Mouse (Mus musculus) cortical plate, adult 2 months (tissue): Measurements from ENCODE around the gene Plpp7. TPM values are rescaled to one million over a fixed set of nuclear protein-coding genes. Genes with fewer than 3 reads are reported as not detected.

Experiments
- H3K27ac ChIP-seq: fragments of 200-500 bp; 2 replicates; pipeline ENCODE4 v1.5.1; 2012; ENCODE audit warnings: low read length, control low read depth, inconsistent platforms; ENCODE audit not compliant: insufficient read depth
- H3K4me1 ChIP-seq: fragments of 200-500 bp; 2 replicates; pipeline ENCODE4 v1.6.1; 2011; ENCODE audit warnings: low read length; ENCODE audit not compliant: control insufficient read depth, insufficient read depth
- H3K4me3 ChIP-seq: fragments of 200-500 bp; 2 replicates; pipeline ENCODE4 v1.5.1; 2011; ENCODE audit warnings: mild to moderate bottlenecking, low read length, control low read depth; ENCODE audit not compliant: insufficient read depth
- CTCF ChIP-seq: fragments of 200-500 bp; IDR thresholded peaks from 2 replicates; pipeline ENCODE4 v1.5.1; 2011; ENCODE audit warnings: mild to moderate bottlenecking, control low read depth, low read length; ENCODE audit not compliant: insufficient read depth; ENCODE audit errors: extremely low read depth
- POLR2A ChIP-seq: fragments of 200-500 bp; IDR thresholded peaks from 2 replicates; pipeline ENCODE4 v1.6.1; 2011; ENCODE audit warnings: mild to moderate bottlenecking, low read length, control low read depth; ENCODE audit not compliant: insufficient read depth; ENCODE audit errors: extremely low read depth
- polyA plus RNA-seq: library from polyadenylated mRNA; depleted of rRNA; stranded (reverse); fragments of >200 nt; gene quantifications from 2 replicates; pipeline ENCODE4 v1.2.3, GENCODE M21; 2012

The Plpp7 gene
- polyA plus RNA-seq, 1 experiment, result 34.5 TPM

- no peak for TF ChIP-seq CTCF
- no peak for TF ChIP-seq POLR2A
- Histone ChIP-seq H3K27ac (no peak overlapping the region), H3K4me1 (peaks cover 5% of the 10 kb centered on the region), H3K4me3 (peak overlapping the region; percentile 83; the same call in 1 of the 2 replicates)
Measured at GRCm38 (mm10) chr2:32082229-32082628, 13.1 kb upstream of the Plpp7 start.

GRCm38 (mm10) chr2:32083159-32084011, 11.9 kb upstream of the Plpp7 start:
- no peak for TF ChIP-seq CTCF
- TF ChIP-seq POLR2A, result no peak
- Histone ChIP-seq H3K27ac (no peak overlapping the region), H3K4me1 (peaks cover 10% of the 10 kb centered on the region), H3K4me3 (peak overlapping the region; percentile 83)

- H3K27ac ChIP-seq, result peak within 1 kb of the TSS; percentile 86; the same call in 1 of the 2 replicates
Measured at GRCm38 (mm10) chr2:32084111-32084871, 11.0 kb upstream of the Plpp7 start, which contains the start of gene Fam78a. Gene Fam78a (minus strand): TSS chr2:32084857.

GRCm38 (mm10) chr2:32084872-32085199, 10.5 kb upstream of the Plpp7 start:
- TF ChIP-seq CTCF (no peak), POLR2A (no peak)
- Histone ChIP-seq H3K4me1 (peaks cover 8% of the 10 kb centered on the region), H3K27ac (no peak overlapping the region), H3K4me3 (peak overlapping the region; percentile 83)

More at GRCm38 (mm10) chr2:32084111-32084871, 11.0 kb upstream of the Plpp7 start, which contains the start of gene Fam78a:
- Histone ChIP-seq H3K4me1 (peaks cover 8% of the 10 kb centered on the region), H3K4me3 (peak within 1 kb of the TSS; percentile 83)
- TF ChIP-seq POLR2A, result no peak
- TF ChIP-seq CTCF, result no peak

- TF ChIP-seq CTCF, result no peak
- TF ChIP-seq POLR2A, result no peak
- H3K4me1 ChIP-seq, result peaks cover 8% of the 10 kb centered on the region
- H3K4me3 ChIP-seq, result no peak overlapping the region
- H3K27ac ChIP-seq, result no peak overlapping the region
Measured at GRCm38 (mm10) chr2:32085231-32085630, 10.1 kb upstream of the Plpp7 start.

GRCm38 (mm10) chr2:32087606-32088005, 7.7 kb upstream of the Plpp7 start:
- H3K4me3 ChIP-seq, result no peak overlapping the region
- peaks cover 7% of the 10 kb centered on the region for H3K4me1 ChIP-seq
- no peak overlapping the region for H3K27ac ChIP-seq
- no peak for TF ChIP-seq POLR2A
- TF ChIP-seq CTCF, result no peak

- H3K4me3 ChIP-seq, result no peak overlapping the region
- H3K27ac ChIP-seq, result peak overlapping the region; percentile 31; the same call in 1 of the 2 replicates
- peaks cover 7% of the 10 kb centered on the region for H3K4me1 ChIP-seq
- TF ChIP-seq POLR2A (no peak), CTCF (no peak)
Measured at GRCm38 (mm10) chr2:32088372-32088981, 6.9 kb upstream of the Plpp7 start.

- Histone ChIP-seq H3K4me3 (no peak overlapping the region), H3K4me1 (peaks cover 7% of the 10 kb centered on the region), H3K27ac (no peak overlapping the region)
- TF ChIP-seq CTCF, result no peak
- TF ChIP-seq POLR2A, result no peak
Measured at GRCm38 (mm10) chr2:32089606-32090005, 5.7 kb upstream of the Plpp7 start.

GRCm38 (mm10) chr2:32090145-32090544, 5.2 kb upstream of the Plpp7 start:
- Histone ChIP-seq H3K27ac (no peak overlapping the region), H3K4me1 (peaks cover 7% of the 10 kb centered on the region), H3K4me3 (no peak overlapping the region)
- no peak for TF ChIP-seq CTCF
- TF ChIP-seq POLR2A, result no peak
